Mouse (Mus musculus) NIH3T3 (cell line): ENCODE results near the gene Dgkh.

Source experiments
- DNase-seq: peaks from one replicate; pipeline ENCODE4 v3.0.0-alpha.2; 2012; ENCODE audit warnings: low read depth

Gene Dgkh

DNA sequence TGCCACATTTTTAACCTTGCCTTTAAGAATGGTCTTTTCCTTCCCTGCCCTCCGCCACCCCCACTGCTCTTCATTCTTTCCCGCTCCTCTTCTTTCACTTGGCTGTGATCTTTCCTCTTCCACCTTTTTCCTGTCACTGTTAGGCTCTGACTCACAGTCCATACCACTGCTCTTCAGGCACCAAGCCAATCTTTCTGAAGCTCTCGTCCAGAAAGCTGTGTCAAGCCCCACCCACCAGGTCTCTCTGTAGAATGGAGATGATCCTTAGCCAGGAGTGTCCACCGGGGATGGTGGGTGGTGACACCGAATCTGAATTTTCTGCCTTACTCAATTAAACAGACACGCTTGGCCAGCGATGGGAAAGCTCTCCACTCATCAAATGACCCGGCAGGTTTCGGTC, 58.0 kb downstream of the Dgkh start:
- peak; percentile 73 for DNase-seq

GRCm38 (mm10) chr14:78669986-78670385, 62.6 kb downstream of the Dgkh start:
- no peak for DNase-seq

GRCm38 (mm10) chr14:78668291-78668690, 64.3 kb downstream of the Dgkh start:
- DNase-seq: peak; percentile 86

DNA sequence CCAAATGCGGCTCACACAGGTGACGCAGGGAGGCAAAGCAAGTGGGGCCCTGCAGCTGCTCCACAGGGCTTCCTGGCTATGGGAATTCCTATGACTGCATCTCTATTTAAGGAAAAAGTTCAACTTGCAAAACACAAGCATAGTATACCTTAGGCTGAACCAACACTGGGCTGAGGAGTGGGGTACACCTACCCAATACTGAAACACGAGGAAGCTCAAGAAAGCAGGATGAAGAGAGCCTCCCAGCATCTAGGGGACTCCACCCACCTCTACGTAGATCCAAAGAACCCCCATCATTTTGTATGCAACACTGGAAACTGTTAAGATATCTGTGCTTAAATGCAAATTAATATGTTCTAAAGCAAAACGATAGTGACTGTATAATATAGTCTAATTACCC, 64.8 kb downstream of the Dgkh start:
- no peak for DNase-seq

DNA sequence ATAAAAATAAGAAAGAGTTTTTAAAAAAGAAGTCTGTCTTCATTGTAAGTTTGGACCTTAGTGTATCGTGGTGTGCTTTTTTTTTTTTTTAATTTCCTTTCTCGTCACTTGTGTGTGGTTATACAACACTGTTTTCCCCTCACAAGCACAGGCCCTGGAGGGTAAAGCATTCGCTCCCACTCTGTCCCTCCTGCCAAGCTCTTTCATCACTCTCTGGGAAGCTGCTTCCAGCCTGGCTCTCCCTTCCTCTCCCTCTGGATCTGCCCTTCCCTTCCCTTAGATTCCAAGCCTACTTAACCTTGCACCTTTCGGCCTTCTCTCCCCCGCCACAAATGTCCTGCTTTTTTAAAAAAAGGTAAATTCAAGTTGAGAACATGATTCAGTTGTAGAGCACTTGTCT, 69.9 kb downstream of the Dgkh start:
- no peak for DNase-seq

- no peak for DNase-seq
Observed at GRCm38 (mm10) chr14:78661462-78661861, 71.1 kb downstream of the Dgkh start.

GRCm38 (mm10) chr14:78658697-78659096, 73.9 kb downstream of the Dgkh start:
- DNase-seq: no peak

GRCm38 (mm10) chr14:78656832-78657626, 75.5 kb downstream of the Dgkh start:
- no peak for DNase-seq

DNA sequence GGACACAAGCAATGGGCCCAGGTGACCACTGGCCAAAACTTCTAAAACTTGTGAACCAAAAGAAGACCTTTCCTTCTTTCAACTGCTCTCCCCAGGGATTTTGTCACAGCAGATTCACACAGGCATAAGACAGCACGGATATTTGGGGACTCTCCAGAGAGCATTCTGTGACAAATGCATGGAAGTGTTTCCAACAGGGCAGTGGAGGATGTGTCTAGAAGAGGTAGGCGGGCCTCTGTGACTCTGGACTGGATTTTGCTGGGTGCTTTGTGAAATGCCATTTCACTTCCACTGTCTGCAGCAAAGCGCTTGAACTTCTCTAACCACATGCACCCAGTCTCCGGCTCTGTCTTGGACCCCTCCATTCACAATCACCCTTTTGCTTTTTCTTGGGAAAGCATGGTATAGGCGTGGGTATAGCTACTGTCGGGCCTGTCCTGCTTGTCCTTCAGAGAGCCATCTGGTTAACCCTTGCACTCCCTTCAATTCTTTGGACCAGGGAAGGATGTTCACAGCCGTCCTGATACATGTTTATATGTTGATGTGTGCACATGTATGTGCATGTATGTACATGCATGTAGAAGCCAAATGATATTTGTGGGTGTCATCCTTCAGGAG, 77.5 kb downstream of the Dgkh start:
- DNase-seq: no peak

DNA sequence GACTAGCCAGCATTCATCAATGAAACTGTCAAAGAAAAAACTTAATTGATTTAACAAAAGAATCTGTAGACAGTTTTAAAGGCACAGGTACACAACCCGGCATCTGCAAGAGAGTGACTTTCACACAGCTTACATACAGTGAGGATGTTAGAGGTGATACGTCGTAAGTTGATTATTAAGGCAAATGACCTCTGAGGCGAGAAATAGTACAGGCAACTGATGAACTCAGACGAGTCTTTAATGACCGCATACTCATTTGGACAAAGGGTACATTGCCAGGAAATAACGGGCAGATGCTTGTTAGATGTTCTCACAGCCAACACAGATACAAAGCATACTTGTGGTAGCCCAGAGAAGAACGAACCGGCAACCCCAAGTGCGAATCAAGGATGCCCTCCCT, 78.4 kb downstream of the Dgkh start:
- DNase-seq: no peak

DNA sequence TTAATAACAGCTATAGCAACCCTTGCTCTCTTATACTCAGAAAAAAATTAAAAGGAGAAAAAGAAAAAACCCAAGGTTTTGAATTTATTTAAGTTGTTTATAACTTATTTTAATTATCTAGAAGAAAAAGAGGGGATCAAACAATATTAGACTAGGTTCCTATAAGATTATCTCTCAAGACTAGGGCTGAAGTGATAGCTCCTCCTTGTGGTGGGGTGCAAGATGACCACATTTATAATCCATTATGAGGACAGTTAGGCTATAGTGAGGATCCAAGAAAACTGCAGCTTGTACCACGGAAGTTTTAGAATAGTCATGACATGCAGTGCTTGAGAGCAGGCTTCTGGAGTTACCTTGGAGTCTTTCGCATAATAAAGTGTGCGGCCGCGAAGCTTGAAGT, 79.2 kb downstream of the Dgkh start:
- peak; percentile 23 for DNase-seq

DNA sequence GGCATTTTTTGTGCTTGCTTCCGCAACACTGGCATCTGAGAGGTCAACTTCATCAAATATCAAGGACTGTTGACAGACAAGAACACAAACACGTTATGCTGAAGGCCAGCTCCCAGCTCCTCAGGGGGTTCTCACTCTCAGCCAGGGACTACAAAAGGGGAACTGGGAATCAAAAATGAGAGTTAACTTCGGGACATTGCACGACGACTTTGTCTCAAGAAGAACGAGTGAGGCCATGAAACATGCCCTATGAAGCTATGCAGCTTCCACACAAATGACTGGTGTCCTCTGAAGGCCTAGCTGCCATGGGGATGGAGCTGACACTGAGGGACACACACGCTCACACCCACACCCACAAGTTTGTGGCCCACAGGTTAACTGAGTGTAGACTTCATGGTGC, 80.9 kb downstream of the Dgkh start:
- no peak for DNase-seq

DNA sequence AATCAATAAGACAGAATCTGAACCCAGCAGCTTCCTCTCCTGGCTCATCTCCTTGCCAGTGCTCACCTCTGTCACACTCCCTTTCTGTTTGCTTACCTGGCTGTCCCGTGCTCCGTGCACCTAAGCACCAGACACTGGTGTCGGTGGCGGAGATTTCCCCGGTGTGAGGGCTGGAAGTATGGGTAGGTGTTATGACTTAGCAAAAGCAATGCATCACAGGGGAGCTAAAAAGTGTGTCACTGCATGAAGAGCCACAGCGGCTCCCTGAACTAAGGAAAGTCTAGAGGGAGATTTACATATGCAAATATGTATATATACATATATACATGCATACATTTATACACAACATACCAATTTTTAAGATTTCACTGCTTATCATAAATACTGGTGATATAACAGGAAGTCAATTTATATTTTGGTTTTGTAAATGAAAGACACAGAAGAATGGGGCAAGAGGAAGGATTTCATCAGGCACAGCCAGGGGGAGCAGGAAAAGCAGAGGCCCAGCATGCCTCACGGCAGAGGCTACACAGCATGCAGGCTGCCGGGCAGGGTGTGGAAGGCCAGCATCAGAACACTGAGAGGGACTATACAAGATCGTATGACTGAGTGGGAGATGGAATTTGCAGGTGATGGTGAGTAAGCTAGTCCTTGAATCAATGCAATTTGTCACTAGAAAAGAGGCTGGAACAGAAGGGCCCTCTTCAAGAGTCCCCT, 82.0 kb downstream of the Dgkh start:
- DNase-seq: no peak

GRCm38 (mm10) chr14:78649525-78650274, 82.9 kb downstream of the Dgkh start:
- no peak for DNase-seq

DNA sequence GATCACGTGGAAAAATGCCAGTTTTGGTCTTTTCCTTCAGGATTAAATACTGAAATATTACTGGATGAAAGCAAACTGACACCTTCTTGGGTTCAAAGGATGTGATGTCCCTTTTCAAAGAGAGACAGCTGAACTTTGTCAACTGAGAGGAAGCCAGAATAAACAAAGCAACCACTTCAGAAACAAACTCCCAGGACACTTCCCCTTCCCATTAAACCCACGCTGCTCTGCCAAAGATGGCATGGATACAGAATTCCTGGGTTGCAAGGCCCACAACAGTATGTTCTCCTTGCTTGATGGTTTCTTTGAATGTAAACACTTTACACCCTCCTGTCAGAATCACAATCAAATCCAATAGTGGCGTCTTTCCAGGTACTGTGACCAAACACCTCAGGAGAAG, 87.0 kb downstream of the Dgkh start:
- no peak for DNase-seq

GRCm38 (mm10) chr14:78641314-78641713, 91.3 kb downstream of the Dgkh start:
- DNase-seq: no peak

GRCm38 (mm10) chr14:78639691-78640090, 92.9 kb downstream of the Dgkh start:
- DNase-seq: no peak

GRCm38 (mm10) chr14:78635612-78636400, 96.8 kb downstream of the Dgkh start:
- DNase-seq: no peak

DNA sequence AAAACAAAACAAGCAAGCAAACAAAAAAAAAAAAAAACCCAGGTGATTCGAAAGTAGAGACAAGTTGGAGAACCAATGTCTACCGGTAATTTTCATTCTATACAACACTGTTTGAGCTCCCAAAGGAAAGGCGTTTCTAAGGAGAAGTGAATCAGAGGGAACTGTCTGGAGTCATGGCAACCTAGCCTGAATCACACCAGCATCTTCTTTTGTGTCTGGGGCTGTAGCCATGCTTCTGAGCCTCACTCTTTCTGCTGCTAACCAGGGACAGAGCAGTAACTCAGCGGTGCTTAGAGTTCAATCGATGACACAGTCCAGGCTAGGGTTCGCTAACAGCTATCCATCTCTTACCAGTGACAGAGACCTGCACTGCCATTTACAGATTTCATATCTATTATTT, 99.8 kb downstream of the Dgkh start:
- no peak for DNase-seq

GRCm38 (mm10) chr14:78630923-78631875, 101.4 kb downstream of the Dgkh start:
- peak; percentile 5 for DNase-seq
